Mouse (Mus musculus): ENCODE results near the gene Socs3. TPM values are rescaled to one million over a fixed set of nuclear protein-coding genes. Genes with fewer than 3 reads are reported as not detected.

Socs3 gene
- total and polyA plus RNA-seq, 3 experiments, result 0.96 to 1.9 TPM; not detected in 1

GRCm38 (mm10) chr11:117924466-117924865 is 45.4 kb downstream of the Socs3 start:
- TF ChIP-seq TAL1 (IDR thresholded peaks at IDR 0.05; ENCODE audit: low read length), result no peak
- DNase-seq (ENCODE audit: low read depth, low spot score), result no peak
- H3K79me2 ChIP-seq (ENCODE audit: control insufficient read depth, insufficient read depth, low read length, poor library complexity), result no peaks in the 10 kb centered on the region

GRCm38 (mm10) chr11:117923279-117923678 is 46.6 kb downstream of the Socs3 start:
- H3K79me2 ChIP-seq (ENCODE audit: control insufficient read depth, insufficient read depth, low read length, poor library complexity), result no peaks in the 10 kb centered on the region
- H3K36me3 ChIP-seq (ENCODE audit: control insufficient read depth in 1 of 2, insufficient read depth in 2 of 2, low read length in 2 of 2), result no peaks in the 10 kb centered on the region
- H3K4me3 ChIP-seq (ENCODE audit: control insufficient read depth in 1 of 2, insufficient read depth in 1 of 2, low read depth in 2 of 2, low read length in 2 of 2), result no peak overlapping the region
- H3K9me3 ChIP-seq (replicated peaks; ENCODE audit: insufficient read depth, low read length), result no peaks in the 10 kb centered on the region
- no peak overlapping the region for H3K27ac ChIP-seq (ENCODE audit: control insufficient read depth, low read depth, low read length)
- no peaks in the 10 kb centered on the region for H3K4me1 ChIP-seq (ENCODE audit: control insufficient read depth in 1 of 2, insufficient read depth in 2 of 2, low read length in 2 of 2)
- DNase-seq (ENCODE audit: low read depth, low spot score), result no peak
- no peak for TF ChIP-seq POLR2AphosphoS2 (IDR thresholded peaks at IDR 0.05; ENCODE audit: low read length)
- TF ChIP-seq NRF1 (IDR thresholded peaks at IDR 0.05; ENCODE audit: insufficient read depth, low read depth, low read length, poor library complexity, severe bottlenecking), result no peak
- TF ChIP-seq MEF2A (IDR thresholded peaks at IDR 0.05; ENCODE audit: extremely low read depth, insufficient replicate concordance, low read depth, low read length, poor library complexity, severe bottlenecking), result no peak
- TF ChIP-seq ZNF384 (IDR thresholded peaks at IDR 0.05; ENCODE audit: low read depth, low read length), result no peak
- TF ChIP-seq TCF12 (IDR thresholded peaks at IDR 0.05; ENCODE audit: low read depth, low read length), result no peak
- no peak for TF ChIP-seq CHD2 (IDR thresholded peaks at IDR 0.05; ENCODE audit: low read length)
- no peak for TF ChIP-seq MYC (IDR thresholded peaks at IDR 0.05; ENCODE audit: low read depth, low read length)
- no peak for TF ChIP-seq SIN3A (IDR thresholded peaks at IDR 0.05; ENCODE audit: low read length)
- TF ChIP-seq RAD21 (IDR thresholded peaks at IDR 0.05; ENCODE audit: low read depth, low read length), result no peak
- TF ChIP-seq ZC3H11A (IDR thresholded peaks at IDR 0.05; ENCODE audit: low read depth, low read length), result no peak
- TF ChIP-seq USF2 (IDR thresholded peaks at IDR 0.05; ENCODE audit: borderline replicate concordance in 1 of 2, insufficient read depth in 1 of 2, low read depth in 1 of 2, low read length in 2 of 2), result no peak
- H3K27me3 ChIP-seq (ENCODE audit: control insufficient read depth in 1 of 2, insufficient read depth in 2 of 2, low read length in 2 of 2), result peaks cover 8 to 24% of the 10 kb centered on the region in 2 experiments
- no peak overlapping the region for H3K9ac ChIP-seq (ENCODE audit: control insufficient read depth, low read depth, low read length, poor library complexity, severe bottlenecking)

More at GRCm38 (mm10) chr11:117924466-117924865, 45.4 kb downstream of the Socs3 start:
- H3K9me3 ChIP-seq (replicated peaks; ENCODE audit: insufficient read depth, low read length), result no peaks in the 10 kb centered on the region
- no peak overlapping the region for H3K27ac ChIP-seq (ENCODE audit: control insufficient read depth, low read depth, low read length)
- H3K27me3 ChIP-seq (ENCODE audit: control insufficient read depth in 1 of 2, insufficient read depth in 2 of 2, low read length in 2 of 2), result peaks cover 8 to 24% of the 10 kb centered on the region in 2 experiments
- H3K4me1 ChIP-seq (ENCODE audit: control insufficient read depth in 1 of 2, insufficient read depth in 2 of 2, low read length in 2 of 2), result no peaks in the 10 kb centered on the region
- no peak overlapping the region for H3K9ac ChIP-seq (ENCODE audit: control insufficient read depth, low read depth, low read length, poor library complexity, severe bottlenecking)
- no peaks in the 10 kb centered on the region for H3K36me3 ChIP-seq (ENCODE audit: control insufficient read depth in 1 of 2, insufficient read depth in 2 of 2, low read length in 2 of 2)
- H3K4me3 ChIP-seq (ENCODE audit: control insufficient read depth in 1 of 2, insufficient read depth in 1 of 2, low read depth in 2 of 2, low read length in 2 of 2), result no peak overlapping the region

DNA sequence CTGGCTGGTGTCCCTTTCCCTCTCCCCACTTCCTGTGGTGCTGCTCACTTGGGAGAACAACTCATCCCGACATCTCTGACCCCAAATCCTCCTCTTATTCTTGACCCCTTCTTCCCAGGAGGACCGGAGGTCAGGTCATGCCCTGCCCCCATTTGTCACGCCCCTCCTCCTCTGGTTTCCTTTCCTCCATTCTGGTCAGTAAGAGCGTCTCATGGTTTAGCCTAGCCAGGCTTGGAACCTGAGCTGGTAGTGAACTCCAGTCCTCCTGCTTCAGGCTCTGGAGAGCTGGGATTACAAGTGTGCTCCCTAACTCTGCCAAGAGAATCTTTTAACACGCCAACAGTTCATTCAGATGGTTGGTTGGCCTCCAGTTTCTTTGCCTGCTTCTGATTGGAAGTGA is 50.6 kb downstream of the Socs3 start:
- TF ChIP-seq CHD1 (IDR thresholded peaks at IDR 0.05; ENCODE audit: low read depth, low read length) (no peak), TAL1 (IDR thresholded peaks at IDR 0.05; ENCODE audit: low read length) (no peak), UBTF (IDR thresholded peaks at IDR 0.05; ENCODE audit: borderline replicate concordance, insufficient read depth, low read depth, low read length) (no peak), GABPA (IDR thresholded peaks at IDR 0.05; ENCODE audit: low read depth, low read length) (no peak), JUND (IDR thresholded peaks at IDR 0.05; ENCODE audit: low read depth, low read length) (no peak), MYC (IDR thresholded peaks at IDR 0.05; ENCODE audit: low read depth, low read length) (no peak), SIN3A (IDR thresholded peaks at IDR 0.05; ENCODE audit: low read length) (no peak)
- no peak for DNase-seq (ENCODE audit: low read depth, low spot score)
- Histone ChIP-seq H3K27ac (ENCODE audit: control insufficient read depth, low read depth, low read length) (no peak overlapping the region), H3K79me2 (ENCODE audit: control insufficient read depth, insufficient read depth, low read length, poor library complexity) (no peaks in the 10 kb centered on the region), H3K27me3 (ENCODE audit: control insufficient read depth in 1 of 2, insufficient read depth in 2 of 2, low read length in 2 of 2) (peaks cover 5 to 15% of the 10 kb centered on the region in 2 experiments), H3K9me3 (replicated peaks; ENCODE audit: insufficient read depth, low read length) (no peaks in the 10 kb centered on the region), H3K36me3 (ENCODE audit: control insufficient read depth in 1 of 2, insufficient read depth in 2 of 2, low read length in 2 of 2) (no peaks in the 10 kb centered on the region), H3K4me1 (ENCODE audit: control insufficient read depth in 1 of 2, insufficient read depth in 2 of 2, low read length in 2 of 2) (no peaks in the 10 kb centered on the region), H3K9ac (ENCODE audit: control insufficient read depth, low read depth, low read length, poor library complexity, severe bottlenecking) (no peak overlapping the region), H3K4me3 (ENCODE audit: control insufficient read depth in 1 of 2, insufficient read depth in 1 of 2, low read depth in 2 of 2, low read length in 2 of 2) (no peak overlapping the region)
